Mouse (Mus musculus) layer of hippocampus, adult 9-11 months (tissue): ENCODE data around the gene Gm5134.

ENCODE experiments used
- DNase-seq: peaks from one replicate; pipeline ENCODE4 v3.0.0; 2022

Gene Gm5134

DNA sequence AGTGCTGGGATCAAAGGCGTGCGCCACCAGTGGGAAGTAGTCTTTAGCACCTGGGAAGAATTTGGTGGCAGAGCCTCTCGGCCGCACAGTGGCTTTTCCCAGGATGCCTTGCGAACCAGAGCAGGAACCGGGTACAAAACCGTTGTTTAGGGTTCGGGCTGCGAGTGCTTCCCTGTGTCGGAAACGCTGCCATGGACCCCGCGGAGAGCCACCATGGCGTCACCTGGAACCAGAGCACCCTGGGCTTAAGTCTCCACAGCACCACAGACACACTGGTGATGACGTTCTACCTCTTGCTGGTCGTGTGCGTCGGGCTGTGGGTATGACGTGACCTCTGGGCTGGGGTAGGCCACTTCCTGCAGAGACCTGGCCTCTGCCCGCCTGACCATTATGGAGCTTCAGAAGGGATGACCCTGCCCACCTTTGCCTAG lies at the start of gene Gm5134:
TSS of gene Gm5134 (plus strand) at position 134 of the 431 bp plus-strand sequence.
- DNase-seq = no peak

DNA sequence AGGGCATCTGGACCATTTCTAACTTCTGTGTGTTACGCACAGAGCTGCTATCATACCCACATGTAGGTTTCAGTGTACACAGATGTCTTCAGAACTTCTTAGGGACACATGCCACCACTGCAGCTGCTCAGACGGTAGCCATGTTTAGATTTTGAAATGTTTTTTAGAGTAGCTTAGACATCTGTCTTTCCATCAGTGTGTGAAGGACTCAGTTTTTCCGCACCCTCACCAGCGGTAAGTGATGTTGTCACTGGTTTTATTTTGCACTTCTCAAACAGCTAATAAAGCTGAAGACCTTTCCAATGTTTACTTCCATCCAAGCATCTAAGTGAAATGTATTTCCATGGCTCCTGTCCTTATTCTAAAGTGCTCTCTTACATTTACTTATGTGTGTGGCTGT lies 47.4 kb upstream of the Gm5134 start:
- no peak for DNase-seq

DNA sequence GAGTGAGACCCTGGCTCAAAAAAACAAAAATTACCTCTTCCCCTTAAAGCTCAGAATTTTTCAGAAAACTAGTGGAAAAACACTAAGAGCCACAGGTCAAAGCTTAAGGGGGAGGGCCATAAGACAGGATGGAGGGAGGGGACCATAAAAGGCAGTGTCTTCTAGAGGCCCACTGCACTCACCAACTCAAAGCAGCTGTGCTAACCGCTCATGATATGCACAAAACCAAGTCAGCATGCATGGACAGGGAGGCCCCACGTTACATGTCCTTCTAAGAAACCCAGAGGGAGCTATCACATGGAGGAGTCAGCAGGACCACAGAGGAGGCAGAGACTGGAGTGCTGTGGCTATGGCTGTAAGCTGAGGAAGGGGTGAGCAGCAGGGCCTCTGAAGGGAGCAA lies 43.6 kb upstream of the Gm5134 start:
- DNase-seq = no peak

DNA sequence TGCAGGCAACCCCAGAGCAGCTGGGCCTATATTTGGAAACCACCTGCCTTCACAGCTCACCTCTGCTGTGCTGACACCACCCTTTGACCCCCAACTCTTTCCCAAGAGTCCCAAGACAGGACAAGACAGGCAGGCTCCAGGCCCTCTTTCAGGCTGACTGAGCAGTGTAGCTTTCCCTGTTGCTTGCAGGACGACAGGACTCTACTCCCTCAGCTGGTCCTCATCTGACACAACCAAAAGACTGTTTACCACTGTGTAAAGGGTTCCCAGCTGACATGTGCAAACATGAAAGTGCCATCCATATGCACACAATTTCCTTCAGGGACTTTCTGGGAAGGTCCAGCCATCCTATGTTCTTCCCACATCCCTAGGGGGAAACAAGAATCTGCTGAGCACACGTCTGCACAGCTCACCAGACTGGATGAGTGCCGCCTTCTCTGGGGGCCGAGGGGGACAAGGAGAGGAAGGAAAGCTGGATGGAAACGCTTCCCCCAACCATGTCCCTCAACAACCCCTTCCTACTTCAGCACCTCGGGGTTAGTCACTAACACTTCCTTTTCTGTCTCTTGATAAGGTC lies 41.2 kb upstream of the Gm5134 start:
- no peak for DNase-seq

DNA sequence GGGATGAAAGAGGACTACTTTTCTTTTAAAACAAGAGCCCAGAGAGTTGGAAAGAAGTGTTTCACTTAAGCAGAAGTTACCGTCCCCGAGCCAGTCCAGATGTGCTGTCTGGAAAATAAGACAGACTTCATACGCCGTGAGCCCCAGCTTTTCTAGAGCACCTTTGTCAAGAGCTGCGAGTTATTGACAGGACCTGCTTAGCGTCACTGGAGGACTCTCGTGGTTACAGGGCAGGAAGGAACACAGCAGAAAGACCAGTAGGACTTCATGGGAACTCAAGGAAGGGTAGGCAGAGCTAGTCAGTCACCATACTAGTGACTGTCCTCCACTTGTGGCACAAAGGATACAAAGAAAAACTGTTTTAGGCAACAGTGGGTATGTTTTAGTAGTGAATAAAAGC lies 38.8 kb upstream of the Gm5134 start:
- DNase-seq = no peak

DNA sequence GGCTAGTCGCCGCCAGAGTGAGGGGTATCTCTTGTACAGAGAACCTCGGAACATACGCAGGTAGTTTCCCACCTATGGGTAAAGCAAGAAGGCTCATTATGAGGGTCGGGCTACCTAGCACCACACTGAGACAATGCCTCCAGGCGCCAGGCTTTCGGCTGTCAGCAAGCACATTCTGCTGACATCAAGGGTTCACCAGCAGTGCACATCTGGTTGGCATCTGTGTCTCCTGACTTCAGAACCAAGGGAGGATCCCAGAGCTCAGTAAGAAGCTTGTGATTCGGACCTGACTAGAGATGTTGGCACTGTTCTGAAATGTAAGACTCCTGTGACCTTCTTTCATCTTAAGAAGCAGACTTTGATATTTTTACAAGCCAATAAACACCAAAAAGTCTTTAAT lies 37.5 kb upstream of the Gm5134 start:
- DNase-seq = no peak

DNA sequence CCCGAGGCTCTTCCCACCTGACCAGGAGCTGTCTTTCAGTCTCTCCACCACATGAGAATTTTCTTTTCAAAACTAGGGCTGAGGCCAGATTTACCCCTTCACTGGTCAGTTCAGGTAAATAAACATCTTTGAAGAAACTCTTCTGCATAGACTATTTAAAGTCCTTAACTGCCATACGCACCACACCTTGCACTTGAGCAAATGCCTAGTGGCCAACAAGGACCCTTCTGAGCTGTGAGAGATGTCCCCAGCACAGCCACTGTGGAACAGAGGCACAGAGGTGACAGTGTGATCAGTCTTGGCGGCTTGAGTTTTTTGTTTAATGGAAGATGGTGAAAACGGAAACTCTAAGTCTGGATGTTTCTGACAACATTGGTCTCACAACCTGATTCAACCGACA lies 35.3 kb upstream of the Gm5134 start:
- no peak for DNase-seq

DNA sequence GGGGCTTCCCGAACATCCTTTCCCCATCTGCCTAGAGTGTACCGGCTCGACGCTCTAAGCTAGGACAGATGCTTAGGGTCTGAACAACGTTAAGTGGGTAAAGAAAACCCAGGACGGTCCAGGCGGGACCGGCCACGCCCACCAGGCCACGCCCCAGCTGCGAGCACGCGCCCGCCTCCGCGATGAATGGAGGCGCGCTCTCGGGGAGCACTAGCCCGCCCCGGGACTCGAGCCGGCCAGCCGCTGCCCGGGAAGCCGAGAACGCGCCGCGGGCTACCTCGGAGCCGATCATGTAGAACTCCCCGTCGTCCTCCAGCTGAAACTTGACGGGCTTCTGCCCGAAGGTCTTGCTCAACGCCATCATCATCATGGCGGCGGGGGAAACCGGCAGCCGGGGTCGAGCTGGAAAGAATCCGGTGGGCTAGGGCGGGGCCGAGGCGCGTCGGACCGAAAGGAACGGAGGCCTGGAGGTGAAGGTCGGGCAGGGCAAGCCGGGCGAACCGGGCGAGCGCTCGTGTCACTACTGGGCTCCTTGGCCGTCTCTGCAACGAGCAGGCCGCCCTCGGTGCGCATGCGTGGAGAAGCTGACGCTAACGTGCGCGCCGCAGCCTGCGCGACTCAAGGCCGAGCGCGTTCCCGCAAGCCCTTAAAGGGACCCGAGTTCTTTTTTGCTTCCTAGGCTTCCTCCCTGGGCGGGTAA lies 33.1 kb upstream of the Gm5134 start, which contains the start of gene Smarcb1:
TSS of gene Smarcb1 (minus strand) at position 592 of the 700 bp plus-strand sequence.
- DNase-seq = peak; percentile 93

DNA sequence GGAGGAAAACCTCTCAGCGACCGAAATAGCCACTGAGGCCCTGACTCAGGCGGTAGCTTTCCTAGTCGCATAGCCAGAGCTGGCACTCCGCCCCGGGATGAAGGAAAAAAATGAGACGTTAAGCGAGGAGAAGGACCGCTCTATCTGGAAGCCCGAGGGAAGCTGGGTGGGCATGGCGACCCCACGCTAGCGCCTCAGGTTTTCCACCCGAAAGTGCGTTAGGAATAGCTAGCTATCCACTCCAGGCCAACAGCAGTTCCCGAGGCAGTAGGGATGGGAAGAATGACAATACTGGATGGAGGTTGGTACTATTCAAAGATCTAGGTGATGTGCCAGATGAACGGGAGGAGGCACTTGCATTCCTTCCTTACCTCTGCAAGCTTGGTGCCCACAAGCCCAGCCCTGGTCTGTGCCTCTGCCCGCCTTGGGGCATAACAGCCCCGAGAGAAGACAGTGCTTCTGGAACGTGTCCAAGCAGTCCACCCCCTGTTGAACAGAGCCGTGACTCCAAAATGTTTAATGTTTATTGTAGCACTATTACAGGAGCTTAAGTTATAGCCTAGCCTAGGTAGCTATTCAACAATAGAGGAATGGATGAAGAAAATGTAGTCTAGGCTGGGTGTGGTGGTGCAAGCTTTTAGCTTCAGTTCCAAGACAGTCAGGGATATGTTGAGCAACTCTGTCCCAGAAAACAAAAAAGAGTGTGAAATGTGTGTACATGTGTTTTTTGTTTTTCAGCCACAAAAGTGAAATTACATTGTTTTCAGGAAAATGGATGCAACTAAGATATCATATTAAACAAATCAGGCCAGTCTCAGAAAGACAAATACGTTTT lies 32.4 kb upstream of the Gm5134 start:
- DNase-seq = no peak

DNA sequence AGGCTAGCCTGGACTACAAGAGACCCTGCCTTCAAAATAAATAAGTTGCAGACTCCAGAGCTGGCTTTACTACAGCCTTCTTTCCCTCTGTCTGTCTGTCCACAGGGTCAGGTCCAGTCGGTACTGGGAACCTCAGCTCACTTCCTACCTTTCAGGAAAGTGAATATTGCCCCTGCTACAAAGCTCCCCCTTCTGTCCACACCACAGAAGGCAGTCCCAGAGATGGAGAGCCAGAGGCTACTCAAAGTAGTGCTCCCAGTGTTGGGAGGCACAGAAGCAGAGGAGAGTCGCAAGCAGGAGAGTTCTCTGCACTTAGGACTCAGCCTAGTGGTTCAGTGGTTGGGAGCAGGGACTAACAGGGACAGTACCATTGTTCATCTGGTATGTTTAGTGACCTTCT lies 30.0 kb upstream of the Gm5134 start:
- no peak for DNase-seq

DNA sequence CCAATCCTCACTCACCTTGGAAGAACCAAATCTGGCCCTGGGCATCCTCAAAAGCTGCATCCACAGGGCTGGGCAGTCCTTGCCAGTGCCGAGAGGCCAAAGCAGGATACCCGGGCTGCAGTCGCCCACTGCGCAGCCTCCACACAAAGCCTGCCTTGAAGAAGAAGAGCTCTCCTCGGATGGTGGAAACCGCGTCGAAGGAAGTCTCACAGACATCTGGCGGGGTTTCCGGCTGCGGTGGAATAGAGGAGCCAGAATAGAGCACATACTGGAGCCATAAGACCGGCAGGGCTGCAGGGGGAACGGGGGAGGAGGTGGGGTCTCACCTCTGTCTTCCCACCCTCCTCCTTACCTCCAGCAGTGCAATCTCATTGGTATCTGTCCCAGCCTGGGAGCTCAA lies 27.9 kb upstream of the Gm5134 start:
- no peak for DNase-seq

DNA sequence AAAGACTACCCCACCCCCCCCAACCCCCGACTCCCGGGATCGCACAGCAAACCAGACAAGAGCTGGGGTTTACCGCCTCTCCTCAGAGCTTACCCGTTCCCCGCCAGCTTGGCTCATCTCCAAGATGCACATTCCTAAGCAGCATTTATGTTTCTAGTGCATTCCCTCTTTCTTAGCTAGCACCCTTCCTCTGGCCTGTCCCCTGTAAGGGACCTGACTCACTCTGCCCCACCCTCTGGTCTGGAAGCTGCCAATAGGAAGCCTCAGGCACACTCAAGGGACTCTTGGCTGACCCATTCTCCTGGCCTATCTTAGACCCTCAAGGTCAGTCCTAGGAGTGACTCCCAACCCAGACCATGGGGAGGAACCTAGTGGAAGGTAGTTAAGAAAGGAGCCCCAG lies 24.0 kb upstream of the Gm5134 start:
- DNase-seq = no peak

DNA sequence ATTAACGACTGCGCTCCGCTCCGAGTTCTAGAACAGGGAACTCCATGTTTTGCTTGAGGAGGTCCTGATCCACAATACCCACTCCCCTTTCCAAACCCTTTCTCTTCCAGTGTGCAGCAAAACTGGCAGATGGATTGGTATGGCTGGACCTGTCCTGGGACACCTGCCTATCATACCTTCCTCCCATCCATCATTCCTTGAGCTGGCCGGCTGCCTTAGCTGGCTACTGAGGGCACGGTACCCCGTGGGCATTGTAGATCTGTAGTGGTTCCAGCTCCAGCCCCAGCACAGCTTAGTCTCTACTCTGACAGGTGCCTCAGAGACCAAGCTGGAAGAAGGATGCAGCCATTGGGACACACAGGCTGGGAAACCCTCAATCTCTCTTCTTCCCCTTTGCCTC lies 23.0 kb upstream of the Gm5134 start:
- DNase-seq = no peak

DNA sequence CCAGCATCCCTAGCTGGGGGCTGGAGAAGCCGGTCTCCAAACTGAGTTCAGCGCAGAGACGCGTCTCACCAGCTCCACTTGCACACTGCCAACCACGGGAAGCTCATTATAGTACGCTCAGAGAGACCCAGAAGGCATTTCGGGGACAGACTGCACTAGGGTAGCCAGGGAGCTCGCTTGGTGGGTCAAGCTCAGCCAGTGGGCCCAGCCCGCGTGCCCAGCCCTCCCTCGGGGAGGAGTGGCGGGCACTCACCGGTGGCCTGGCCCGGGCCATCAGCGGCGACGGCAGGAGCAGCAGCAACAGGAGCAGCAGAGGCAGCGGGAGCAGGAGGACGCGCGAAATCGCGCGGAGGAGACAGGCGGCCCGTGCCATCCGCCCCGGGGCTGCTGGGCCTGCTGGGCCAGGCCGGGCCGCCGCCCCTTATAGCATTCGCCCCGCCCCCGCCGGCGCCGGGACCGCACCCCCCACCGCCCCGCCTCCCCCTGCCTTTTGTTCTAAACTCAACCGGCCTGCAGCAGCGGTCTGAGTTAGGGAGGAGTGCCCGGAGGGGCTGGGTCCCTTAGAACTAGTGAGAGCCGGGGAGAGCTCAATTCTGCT lies 22.1 kb upstream of the Gm5134 start:
- DNase-seq = no peak

DNA sequence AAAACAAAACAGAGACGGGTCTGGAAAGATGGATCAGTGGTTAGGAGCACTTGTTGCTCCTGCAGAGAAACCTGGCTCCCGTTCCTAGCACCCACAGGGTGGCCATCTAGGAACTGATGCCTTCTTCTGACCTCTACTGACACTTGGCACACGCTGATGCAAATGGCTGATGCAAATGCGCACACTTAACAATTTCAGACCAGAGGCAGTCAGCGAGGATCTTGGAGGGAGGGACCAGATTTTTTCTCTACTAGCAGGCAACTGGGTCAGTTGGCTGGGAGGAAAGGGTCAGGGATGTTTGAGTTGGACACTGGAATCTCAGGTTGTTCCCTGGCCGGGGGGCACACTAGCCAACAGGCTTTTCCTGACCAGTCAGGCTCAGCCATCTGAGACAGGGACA lies 21.4 kb upstream of the Gm5134 start, which contains the start of gene Chchd10:
TSS of gene Chchd10 (plus strand) at position 240 of the 400 bp plus-strand sequence.
- no peak for DNase-seq

DNA sequence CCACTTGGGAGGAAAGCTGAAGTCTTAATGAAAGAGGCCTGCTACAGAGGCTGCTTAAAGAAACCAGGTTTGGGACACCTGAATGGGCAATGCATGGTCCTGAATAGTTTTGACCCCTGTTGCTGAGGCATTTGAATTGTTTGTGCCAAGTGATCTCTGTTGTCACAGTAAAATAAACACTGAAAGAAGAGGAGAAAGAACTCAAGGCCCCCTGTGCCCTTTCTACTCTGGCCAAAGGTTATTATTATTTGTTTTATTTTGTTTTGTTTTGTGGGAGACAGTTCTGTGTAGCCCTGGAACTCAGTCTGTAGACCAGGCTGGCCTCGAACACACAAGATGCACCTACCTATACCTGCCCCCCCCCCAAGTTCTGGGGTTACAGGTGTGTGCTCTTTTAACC lies 19.3 kb upstream of the Gm5134 start:
- no peak for DNase-seq

DNA sequence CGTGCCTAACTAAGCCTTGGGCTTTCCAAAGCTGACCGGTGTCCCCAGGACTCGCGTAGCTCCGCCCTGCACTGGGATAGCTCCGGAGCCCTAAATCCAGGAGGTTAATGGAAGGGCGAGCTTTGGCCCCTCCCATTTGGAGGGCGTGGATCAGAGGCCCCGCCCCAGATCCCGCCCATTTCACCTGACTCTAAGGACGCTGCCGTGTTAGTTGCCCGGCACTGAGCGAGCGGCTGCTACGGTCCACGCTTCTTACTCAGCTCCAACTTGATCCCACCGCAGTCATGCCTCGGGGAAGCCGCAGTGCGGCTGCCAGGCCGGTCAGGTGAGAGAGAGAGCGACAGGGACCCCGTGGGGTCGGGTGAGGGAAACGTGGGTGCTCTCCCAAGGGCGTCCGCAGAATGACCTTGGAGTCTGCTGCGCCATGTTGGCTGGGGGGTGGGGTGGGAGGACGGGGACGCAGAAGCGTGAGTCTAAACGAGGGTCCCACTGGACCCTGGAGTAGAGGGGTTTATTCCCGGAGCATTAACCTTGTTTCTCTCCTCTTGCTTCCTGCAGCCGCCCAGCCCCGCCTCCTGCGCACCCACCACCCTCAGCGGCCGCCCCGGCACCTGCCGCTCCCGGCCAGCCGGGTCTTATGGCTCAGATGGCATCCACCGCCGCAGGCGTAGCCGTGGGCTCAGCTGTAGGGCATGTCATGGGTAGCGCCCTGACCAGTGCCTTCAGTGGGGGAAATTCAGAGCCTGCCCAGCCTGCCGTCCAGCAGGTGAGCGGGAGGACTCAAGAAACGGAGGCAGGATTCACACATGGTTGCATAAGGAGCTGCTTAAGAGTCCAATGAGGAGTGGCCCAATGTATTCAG lies 18.4 kb upstream of the Gm5134 start, which contains the start of gene Mmp11:
TSS of gene Mmp11 (minus strand) at position 817 of the 862 bp plus-strand sequence.
- DNase-seq = peak; percentile 70

DNA sequence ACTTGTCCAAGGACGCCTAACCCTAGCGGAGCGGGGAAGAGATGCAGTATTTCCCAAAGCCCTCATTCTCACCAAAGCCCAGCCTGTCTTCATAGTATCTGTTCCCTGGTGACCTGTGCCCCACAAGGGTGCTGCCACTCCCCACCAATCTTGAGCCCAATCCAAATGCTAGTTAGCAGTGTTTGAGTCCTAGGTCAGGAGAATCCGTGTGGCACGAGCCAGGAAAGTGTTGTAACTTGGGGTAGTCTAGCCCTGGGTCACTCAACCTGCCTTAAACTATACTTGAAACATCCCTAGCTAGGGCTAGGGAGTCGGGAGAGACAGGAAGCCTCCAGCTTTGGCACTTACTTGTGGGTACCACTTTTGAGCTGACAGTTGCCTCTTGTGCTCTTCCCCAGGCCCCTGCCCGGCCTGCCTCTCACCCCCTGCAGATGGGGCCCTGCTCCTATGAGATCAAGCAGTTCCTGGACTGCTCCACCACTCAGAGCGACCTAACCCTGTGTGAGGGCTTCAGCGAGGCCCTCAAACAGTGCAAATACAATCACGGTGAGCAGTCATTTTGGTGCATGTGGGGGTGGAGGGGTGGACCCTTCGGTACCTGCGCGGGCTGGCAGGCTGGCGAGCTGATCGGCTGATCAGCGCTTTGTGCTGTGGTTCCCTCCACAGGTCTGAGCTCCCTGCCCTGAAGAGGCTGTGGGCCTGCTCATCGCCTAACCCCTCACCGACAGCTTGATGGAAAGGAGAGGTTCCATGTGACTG lies 17.2 kb upstream of the Gm5134 start:
- DNase-seq = no peak

DNA sequence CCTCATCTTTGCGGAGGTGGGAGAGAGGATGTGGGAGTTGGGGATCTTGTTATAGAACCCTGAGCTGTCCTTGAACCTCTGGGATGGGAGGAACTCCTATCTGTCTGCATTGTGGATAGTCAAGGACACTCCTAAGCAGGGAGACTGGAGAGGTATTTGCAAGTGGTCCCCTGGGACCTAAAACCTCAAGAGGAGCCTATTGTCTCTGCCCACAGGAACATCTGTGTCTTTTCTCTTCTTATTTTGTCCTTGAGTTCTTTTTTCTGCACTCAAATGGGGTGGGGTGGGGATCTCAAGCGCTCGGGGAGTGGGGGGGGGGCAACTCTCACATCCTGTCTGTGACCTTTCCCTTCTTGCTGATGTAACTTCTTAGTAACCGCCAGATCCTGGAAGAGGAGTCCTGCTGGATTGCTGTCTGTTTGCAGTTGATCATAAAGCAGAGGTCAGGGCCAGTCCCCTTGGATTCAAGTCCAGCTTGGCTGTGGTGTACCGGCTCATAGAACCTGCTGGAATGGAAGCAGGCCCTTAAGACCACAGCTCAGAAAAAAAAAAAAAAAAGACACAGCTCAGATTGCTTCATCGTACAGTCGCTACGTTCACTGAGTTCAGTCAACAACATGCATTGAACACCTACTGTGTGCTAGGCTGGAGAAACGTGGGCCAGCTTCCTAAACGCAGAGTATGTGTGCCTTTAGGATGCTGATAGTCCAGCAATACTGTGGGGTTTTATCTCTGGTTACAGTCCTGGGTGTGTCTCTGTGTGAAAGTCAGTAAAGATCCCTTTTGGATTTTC lies 16.3 kb upstream of the Gm5134 start:
- no peak for DNase-seq

DNA sequence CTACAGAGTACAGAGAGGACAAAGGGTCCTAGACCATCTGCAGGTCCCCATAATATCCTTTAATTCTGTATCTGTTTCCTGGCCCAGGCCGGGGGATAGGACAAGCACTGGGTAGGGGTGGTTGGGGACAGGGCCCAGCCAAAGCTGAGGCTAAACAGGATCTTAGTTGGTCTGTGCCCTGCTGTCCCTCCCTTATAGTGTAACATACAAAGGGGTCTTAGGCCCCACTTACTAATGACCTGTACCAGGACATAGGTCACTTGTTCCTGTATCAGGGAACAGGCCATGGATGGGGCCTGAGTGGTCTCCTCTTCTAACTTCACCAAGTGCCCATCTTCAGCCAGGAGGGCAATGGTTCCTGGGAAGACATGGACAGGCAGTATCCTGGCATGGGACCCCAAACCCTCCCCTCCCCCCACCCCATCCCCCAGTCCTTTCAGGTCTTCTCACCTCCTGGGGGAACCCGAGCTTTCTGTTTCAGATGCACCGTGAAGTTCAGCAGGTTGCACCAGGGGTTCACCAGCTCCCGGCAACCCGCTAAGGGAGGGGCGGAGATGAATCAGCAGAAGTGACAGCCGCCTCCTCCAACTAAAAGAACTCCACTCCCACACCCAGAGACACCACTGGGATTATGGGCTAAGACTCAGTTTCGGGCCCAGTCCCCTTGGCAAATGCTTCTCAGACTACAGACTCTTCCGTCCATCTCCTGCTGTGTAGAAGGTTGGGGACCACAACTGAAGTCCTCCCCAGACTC lies 14.7 kb upstream of the Gm5134 start:
- DNase-seq = no peak
